Mouse (Mus musculus): ENCODE results near the gene Lrp2bp.

The Lrp2bp gene

DNA sequence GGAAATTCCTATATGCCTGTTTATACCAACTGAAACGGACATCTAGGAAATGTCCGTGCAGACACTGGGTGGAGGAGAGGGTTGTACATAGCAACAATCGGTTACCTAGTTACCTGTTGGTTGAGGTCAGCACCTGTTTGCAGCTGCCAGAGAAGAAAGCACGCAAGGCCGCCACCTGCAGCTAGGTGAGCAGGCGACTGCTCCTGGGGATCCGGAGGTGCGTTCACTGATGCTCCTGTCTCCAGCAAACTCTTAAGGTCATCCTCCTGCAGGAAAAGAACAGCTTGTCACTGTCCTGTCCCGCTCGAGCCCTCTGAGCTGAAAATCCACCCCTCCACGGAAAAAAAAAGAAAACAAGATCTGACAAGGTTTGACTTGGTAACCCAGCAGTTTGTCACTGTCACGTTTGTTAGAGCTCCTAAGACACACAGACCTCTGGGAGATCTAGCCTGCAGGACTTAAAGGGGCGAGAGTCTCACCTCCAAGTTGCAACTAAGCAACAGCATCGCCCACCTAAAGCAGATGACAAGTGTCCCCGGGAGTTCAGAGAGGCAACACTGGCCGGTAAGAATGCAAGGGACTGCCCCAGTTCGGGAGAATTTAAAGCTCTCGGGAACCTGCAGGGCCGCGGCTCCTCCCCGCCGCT, at the start of gene Lrp2bp:
Gene Lrp2bp (plus strand): TSS at position 166 of the 646 bp plus-strand sequence.
- in situ Hi-C loops (cut with MboI, MseI) = loop anchor here (25.0 kb wide), 2 partner anchors 1538 to 1713 kb away; partner anchors contain the start of genes Cdkn2aip, Rwdd4a and Trappc11

DNA sequence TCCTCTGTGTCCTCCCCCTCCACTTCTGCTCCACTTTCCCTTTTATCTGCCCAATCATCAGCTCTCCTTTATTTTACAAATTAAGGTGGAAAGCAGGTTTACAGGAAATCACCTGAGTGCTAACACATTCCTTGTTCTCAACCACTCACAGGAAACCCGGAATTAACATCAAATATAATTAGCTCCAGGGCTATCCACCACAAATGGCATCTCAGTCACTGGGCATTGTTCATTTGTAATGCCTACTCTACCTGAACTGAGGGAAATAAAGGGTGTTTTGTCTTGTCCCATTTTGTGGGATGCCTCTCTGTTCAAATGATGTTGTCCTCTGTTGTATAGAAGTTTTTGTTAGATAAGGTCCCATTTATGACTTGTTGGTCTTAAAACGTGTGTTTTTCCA, 48.5 kb upstream of the Lrp2bp start:
- in situ Hi-C loops (cut with MboI, MseI) = no loop called here

DNA sequence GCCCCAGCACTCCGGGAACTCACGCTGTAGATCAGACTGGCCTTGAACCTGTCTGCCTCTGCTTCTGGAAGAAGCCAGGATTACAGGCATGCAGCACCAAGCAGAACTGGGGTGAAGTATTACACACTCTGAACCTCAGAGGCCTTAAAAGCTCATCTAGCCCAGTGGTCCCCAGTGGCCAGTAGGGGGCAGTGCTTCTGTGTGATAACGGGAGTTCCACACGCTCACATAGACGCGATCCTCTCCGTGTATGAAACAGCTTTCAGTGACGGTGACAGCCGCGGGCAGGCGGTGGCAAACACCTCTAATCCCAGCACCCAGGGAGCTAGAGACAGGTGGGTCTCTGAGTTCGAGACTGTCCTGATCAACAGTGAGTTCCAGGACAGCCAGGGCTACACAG, 28.2 kb upstream of the Lrp2bp start:
- in situ Hi-C loops (cut with MboI, MseI) = no loop called here

DNA sequence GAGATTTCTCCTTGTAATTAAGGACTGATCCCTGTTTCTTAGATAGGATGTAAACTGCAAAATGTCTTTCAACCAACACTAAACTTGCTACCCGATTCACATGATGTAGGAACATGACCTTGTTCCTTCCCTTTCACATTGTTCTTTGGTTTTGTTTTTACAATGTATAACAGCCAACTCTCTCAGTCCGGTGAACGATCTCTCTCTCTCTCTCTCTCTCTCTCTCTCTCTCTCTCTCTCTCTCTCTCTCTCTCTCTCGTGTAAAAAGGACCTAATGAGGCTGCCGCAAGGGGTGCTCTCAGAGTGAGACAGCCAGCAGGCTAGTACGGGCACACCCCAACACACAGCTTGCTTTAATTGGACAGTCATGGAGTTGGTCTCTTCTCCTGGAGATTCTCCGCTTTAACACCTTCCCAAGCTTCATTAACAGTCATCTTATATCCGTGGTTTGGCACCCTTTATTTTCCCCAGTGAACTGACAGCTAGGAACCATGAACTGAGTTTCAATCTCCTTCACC, 25.1 kb upstream of the Lrp2bp start:
- in situ Hi-C loops (cut with MboI, MseI) = no loop called here

DNA sequence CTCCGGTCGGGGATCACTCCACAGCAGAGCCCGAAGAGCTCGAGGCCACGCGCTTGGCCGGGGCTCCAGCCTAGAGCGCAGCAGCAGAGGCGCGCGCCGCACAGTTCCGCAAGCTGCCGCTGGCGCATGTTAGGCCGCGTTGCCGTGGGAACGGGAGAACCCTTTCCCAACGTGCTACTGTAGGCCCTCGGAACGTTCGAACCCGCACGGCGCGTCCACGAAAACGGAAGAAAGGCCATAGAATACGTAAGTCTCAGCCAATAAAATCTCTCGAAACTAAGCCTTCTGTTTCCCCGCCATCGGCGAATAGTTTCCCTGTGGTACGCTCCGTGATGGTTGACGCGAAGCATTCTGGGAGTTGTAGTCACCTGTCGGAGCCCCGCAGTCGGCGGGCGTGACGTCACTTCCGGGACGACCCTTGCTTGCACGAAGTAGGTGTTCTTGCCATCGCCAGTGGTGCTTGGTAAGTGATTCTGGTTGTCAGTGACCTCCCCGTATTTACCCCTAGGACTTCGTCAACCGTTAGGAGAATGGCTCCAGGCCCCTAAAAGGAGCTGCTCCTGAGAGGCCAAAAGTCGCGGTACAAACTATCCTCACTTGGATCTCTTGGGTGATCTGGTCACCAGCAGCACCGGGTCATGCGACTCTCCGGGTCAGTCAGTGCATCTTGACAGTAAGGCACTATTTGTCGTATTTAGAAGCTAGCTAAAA, 23.8 kb upstream of the Lrp2bp start, which contains the start of the genes 1700029J07Rik and Ufsp2:
Gene 1700029J07Rik (minus strand): TSS at position 127 of the 711 bp plus-strand sequence.
Gene Ufsp2 (plus strand): TSS at position 403 of the 711 bp plus-strand sequence.
- in situ Hi-C loops (cut with MboI, MseI) = loop anchor here (25.0 kb wide), 2 partner anchors 1562 to 1737 kb away; partner anchors contain the start of genes Cdkn2aip, Rwdd4a and Trappc11

DNA sequence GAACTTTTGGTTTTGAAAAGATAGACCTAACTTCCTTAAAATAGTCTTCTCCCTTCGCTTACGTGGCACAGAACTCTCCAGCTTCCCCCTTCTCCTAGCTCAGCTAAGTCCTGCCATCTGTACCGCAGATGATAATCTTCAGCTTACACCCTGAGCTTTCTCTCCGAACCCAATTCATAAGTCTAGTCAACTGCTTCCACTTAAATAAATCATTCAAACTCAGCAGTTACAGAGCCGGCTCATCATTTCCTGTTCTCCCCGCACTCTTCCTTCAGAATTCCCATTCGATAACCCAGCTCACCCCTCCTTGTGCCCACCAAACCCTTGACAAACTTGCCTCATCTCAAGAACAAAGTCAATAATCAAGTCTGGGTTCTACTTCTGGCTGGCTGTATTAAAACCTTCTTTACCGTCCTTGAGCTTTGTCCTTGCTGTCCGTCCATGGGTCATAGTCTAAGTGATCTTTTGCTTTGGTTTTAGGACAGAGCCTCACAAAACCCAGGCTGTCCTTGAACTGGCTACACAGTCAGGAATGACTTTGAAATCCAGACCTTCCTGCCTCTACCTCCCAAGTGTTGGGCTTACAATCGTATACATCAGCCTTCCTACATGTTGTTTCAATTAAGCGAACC, 23.1 kb upstream of the Lrp2bp start:
- in situ Hi-C loops (cut with MboI, MseI) = loop anchor here (25.0 kb wide), 2 partner anchors 1561 to 1736 kb away; partner anchors contain the start of genes Cdkn2aip, Rwdd4a and Trappc11

DNA sequence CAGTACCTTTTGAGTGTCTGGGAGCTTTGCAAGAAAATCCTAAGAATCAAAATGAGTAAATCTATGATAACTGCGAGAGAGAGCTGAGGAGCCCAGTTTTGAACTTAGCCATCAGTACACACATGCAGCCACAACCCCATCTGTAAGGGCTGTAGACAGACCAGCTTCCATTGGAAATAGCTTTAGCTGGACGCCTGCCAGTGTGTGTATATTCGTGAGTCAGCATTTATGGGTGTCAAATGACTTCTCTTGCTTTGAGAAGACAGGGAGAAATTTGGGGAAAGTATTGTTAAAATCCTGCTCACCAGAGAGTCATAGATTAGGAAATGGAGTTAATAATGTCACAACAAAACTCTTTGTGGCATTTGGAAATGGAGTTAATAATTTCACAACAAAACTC, 12.4 kb upstream of the Lrp2bp start:
- in situ Hi-C loops (cut with MboI, MseI) = loop anchor here (25.0 kb wide), 2 partner anchors 1551 to 1726 kb away; partner anchors contain the start of genes Cdkn2aip, Rwdd4a and Trappc11

DNA sequence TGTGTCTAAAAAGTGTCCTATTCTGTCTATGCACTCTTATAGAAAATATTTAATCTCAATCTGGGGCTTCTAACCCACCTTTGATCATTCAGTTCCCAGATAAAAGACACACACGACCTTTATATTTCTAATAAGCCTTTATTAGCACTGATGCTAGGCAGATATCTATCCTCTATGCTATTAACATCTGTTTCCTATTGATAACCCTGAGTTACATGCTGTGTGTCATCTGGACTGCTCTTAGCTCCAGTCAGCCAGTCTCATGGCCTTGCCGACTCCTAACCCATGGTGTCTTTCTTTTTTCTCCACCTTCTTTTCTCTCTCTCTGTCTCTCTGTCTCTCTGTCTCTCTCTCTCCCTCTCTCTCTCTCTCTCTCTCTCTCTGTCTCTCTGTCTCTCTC, 10.9 kb upstream of the Lrp2bp start:
- in situ Hi-C loops (cut with MboI, MseI) = loop anchor here (25.0 kb wide), 2 partner anchors 1549 to 1724 kb away; partner anchors contain the start of genes Cdkn2aip, Rwdd4a and Trappc11

DNA sequence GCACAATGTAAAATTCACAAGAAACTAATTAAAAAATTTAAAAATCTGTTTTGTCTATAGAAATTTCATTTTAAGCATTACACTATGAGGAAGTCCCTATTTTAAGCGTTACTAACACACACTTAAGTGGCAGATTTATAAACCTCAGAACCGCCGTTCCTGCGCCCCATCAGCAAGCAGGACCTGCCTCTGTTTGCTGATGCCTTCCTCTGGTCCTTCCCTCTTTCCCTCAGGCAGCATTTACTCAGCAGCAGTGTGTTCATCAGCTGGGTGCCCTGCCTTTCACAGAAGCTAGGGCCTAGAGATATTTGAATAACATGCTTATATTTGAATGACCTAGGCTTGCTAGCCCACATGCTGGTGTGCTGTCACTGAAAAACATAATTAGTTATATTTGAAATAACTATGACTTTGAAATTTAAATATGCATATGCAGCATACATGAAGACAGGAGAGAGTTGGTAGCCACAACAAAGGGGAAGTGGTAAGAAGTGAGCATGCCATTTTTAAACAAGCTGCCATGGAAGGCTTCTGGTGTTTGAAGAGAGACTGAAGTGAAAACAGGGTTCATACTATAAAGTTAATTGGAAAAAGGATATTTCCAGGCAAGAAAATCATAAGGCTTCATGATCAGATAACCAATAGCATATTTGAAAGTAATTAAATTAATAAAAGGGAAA, 8.3 kb upstream of the Lrp2bp start:
- in situ Hi-C loops (cut with MboI, MseI) = loop anchor here (25.0 kb wide), 2 partner anchors 1547 to 1722 kb away; partner anchors contain the start of genes Cdkn2aip, Rwdd4a and Trappc11

DNA sequence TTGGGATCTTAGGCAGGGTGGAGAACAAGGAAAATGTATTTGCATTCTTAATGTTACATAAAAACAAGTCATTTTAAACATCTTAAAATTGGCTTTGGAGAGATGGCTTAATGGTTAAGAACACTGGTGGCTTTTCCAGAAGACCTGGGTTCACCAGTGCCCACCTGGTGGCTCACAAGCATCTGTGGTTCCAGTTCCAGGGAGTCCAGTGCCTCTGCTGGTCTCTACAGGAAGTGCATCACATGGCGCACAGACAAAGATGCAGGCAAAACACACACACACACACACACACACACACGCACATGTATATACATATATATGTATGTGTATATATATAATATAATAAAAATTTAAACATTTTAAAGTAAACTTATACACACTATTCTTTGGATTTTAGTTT, 5.0 kb upstream of the Lrp2bp start:
- in situ Hi-C loops (cut with MboI, MseI) = loop anchor here (25.0 kb wide), 2 partner anchors 1543 to 1718 kb away; partner anchors contain the start of genes Cdkn2aip, Rwdd4a and Trappc11

DNA sequence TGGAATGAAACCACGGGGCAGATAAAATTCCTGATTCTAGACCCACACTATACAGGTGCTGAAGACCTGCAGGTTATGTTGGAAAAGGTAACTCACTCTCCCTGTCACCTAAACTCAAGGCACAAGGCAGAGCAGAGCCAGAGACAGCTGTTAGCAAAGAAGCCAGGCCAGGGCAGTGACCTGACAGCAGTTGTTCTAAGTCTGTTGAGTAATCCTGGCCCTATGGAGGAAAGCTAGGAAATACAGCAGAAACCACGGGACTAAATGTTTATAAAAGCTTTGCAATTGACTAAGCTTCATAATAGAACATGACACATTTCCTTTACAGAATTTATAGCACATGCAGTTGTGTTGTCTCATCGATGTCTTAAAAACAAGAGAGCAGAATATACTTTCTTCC, 3.5 kb upstream of the Lrp2bp start:
- in situ Hi-C loops (cut with MboI, MseI) = loop anchor here (25.0 kb wide), 2 partner anchors 1542 to 1717 kb away; partner anchors contain the start of genes Cdkn2aip, Rwdd4a and Trappc11

DNA sequence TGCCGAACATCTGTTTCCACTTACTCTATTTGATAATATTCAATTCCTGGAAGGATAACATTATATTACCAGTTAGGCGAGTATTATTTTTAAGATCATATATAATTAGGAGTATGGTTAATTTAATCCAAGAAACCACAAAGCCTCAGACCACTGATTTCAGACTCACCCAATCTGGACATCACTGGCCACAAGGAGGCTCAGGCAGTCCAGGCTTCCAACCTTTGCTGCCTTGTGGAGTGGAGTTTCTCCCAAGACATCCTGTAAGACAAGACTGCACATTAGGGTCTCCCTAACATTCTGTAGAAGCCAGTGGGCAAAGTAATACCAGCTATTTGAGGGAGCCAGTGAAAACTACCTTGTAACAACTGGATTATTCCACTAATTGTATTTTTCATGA, 875 bp upstream of the Lrp2bp start:
- in situ Hi-C loops (cut with MboI, MseI) = loop anchor here (25.0 kb wide), 2 partner anchors 1539 to 1714 kb away; partner anchors contain the start of genes Cdkn2aip, Rwdd4a and Trappc11

DNA sequence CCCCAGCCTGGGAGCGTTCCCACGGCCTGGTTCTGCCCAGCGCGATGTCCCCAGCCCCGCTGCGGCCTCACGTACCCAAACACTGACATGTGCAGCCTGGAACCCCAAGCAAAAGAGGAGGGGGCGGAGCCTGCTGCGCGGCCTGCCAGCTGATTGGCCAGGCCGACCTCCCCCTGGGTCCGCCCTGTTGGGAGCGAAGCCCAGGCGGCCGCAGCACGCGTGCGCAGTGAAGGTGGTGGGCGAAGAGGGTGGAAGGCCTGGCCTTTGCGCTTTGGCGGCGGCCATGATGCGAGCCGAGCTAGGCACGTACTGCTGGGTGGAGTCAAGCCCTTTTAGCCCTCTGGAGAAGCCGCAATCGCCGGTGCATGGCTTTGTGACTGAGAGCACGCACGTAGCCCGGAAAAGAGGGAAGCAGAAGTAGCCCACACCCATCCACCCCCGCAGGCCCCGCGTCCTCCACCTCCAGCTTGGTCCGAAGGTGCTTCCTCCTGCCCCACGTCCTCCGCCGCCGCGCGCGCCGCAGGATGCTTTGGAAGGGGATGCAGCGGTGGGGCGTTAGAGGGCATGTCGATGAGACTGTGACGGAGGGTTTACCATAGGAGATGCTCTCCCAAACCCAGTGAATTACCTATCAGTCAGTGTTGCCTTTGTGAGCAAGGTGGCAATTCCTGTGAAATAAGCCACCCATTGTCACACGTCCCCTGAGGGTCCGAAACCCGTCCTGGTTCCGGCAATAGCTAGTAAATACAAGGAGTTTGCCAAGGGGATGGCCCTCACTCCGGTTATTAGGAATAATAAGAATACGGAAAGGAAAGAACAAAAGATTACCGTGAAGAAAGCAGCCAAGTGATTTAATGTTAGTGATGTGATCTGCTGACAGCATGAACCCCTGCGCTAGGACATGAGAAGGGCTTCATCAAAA, 942 bp downstream of the Lrp2bp start:
- in situ Hi-C loops (cut with MboI, MseI) = loop anchor here (25.0 kb wide), 2 partner anchors 1537 to 1712 kb away; partner anchors contain the start of genes Cdkn2aip, Rwdd4a and Trappc11

DNA sequence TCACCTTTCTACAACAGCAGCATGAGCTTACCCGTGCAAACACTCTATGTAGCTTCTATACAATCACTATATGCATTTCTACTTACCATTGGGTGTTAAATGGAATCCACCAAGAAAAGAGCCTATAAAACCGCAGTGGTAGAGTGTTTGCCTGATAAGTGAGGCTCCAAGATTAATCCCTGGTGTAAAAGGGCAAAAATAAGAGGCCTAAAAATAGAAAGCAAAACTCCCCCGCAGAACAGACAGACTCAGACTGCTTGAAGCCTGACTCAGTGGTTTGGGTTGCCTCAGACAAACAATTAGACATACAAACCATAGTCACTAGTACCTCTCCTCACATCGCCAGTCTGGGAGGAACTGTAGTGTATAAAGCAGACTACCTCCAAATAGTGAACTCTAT, 6.5 kb downstream of the Lrp2bp start, which contains the start of gene Ankrd37:
Gene Ankrd37 (minus strand): TSS at position 112 of the 400 bp plus-strand sequence.
- in situ Hi-C loops (cut with MboI, MseI) = no loop called here

DNA sequence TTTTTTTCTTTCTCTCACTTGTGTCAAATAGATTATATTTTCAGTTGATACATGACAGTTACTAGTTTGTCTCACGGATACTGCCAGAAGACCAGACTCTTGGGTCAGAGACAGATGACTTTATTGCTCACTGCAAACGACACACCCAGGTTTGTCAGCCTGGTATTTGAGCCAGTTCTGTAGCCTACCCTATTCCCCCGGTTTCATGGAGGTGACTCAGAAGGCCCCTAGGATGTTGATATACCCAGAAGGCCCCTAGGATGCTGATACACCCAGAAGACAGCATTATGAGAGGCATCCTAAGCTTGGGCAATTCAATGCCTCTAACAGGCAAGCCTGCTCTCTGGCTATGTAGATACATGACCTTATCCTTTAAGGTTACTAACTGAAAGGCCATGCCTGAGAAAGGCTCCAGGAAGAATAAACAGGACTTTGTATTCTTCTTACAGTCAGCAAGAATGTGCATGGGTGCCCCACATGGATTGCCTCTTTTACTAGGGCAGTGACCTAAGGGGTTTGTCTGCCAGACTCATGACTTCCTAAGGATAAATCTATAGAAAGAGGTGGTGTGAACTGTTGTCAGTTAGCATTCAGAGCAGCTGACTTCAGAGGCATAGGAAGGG, 8.1 kb downstream of the Lrp2bp start:
- in situ Hi-C loops (cut with MboI, MseI) = no loop called here

DNA sequence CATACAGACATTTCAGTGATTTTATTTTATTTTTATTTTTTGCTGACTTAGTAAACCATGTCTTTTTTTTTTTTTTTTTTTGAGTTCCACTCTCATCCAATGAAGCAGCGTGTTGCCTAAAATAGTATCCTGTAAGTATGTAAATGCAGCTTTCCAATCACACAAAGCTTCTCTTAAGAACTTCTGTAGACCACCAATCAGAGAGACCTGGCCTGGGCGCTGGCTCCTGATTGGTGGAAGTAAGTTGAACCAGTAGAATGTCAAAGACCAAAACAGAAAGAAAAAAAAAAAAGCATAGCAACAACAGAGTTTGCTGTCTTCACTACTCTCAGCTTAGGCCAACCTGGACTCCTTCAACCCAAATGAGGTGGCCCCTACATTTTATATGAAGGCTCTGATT, 11.2 kb downstream of the Lrp2bp start:
- in situ Hi-C loops (cut with MboI, MseI) = no loop called here

DNA sequence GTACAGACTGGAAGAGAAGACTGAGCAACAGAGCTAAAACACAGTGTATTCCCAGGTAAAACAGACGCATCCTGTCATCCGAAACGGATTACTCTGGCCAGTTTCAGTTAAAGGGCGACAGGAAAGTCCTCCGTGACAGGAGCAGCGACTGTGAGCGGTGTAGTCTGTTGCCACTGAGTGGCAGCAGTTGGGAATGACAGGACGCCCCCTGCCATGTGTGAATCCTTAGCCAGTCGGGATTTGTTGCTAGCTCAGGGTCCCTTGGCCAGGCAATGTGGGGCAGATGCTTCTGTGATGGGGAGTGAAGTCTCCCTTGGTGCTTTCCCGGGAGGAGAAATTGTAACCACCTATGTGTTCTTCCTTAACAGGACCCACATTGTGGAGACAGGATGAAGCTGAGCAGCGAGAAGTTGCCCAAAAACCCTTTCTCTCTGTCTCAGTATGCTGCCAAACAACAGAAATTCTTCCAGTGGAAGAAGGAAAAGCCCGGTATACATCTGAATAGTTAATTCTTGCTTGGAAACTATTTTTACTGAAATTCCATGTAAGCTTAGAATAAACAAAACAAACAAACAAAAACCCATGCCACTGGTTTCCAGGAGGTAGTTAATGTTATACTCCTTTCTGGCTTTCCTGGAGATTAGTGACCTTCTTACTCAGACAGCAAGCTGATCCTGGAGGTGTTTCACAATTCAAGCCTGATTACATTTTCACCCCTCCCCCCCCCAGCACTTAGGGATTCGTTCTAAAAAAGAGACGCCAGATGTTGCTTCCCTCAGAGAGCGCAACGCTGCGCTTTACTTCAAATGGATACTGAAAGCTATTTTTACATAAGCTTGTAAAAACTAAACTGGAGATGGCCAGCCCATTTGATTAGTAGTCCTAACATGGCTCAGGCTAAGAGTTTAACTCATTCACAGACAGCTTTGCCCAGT, 11.9 kb downstream of the Lrp2bp start:
- in situ Hi-C loops (cut with MboI, MseI) = no loop called here

DNA sequence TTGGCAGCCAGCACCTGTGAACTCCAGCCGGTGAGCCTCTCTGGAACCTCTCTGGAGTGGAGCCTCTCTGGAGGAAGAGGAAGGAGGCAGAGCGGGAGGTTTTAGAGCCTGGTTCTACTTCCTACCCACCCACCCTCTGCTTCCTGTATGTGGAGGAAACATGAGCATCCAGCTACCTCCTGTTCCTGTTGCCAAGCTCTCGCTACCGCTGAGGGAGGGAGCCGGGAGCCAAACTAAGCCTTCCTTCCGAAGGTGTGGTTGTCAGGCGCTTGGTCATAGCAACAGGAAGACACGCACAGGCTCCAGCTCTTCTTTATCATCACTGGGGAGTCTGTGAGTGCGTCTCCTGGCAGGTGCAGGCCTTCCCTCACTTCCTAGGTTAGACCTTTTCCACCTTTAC, 23.1 kb downstream of the Lrp2bp start:
- in situ Hi-C loops (cut with MboI, MseI) = no loop called here

Data from T-helper 1 cell (primary cell).